Mouse (Mus musculus) embryo, embryonic 10 days (tissue): ENCODE measurements around the gene Pcgf2.

Experiments
- DNase-seq: peaks from one replicate; pipeline ENCODE4 v3.0.0-alpha.2; 2015; ENCODE audit warnings: low spot score

Pcgf2 gene

GRCm38 (mm10) chr11:97695712-97696401, 4.4 kb downstream of the Pcgf2 start:
- no peak for DNase-seq

- DNase-seq = no peak
These were observed 5.2 kb downstream of the Pcgf2 start for GRCm38 (mm10) chr11:97694921-97695711.

GRCm38 (mm10) chr11:97694435-97694834, 5.9 kb downstream of the Pcgf2 start:
- no peak for DNase-seq

- peak; percentile 87 for DNase-seq
These were observed 10.4 kb downstream of the Pcgf2 start for GRCm38 (mm10) chr11:97689861-97690260.

GRCm38 (mm10) chr11:97687061-97687460, 13.2 kb downstream of the Pcgf2 start:
- DNase-seq = no peak

GRCm38 (mm10) chr11:97686322-97686908, 13.9 kb downstream of the Pcgf2 start:
- no peak for DNase-seq

GRCm38 (mm10) chr11:97685613-97686321, 14.5 kb downstream of the Pcgf2 start, which contains the start of gene Cisd3:
TSS of gene Cisd3 (plus strand) at chr11:97685826.
- peak; percentile 95 for DNase-seq

GRCm38 (mm10) chr11:97684766-97685165, 15.5 kb downstream of the Pcgf2 start:
- DNase-seq = no peak

GRCm38 (mm10) chr11:97684063-97684680, 16.1 kb downstream of the Pcgf2 start:
- no peak for DNase-seq

GRCm38 (mm10) chr11:97682504-97683055, 17.7 kb downstream of the Pcgf2 start:
- no peak for DNase-seq

- DNase-seq = no peak
These were observed 19.9 kb downstream of the Pcgf2 start for GRCm38 (mm10) chr11:97680430-97680829.

- no peak for DNase-seq
These were observed 22.0 kb downstream of the Pcgf2 start for GRCm38 (mm10) chr11:97678301-97678700.

- peak; percentile 63 for DNase-seq
These were observed 22.5 kb downstream of the Pcgf2 start for GRCm38 (mm10) chr11:97677842-97678241.

- DNase-seq = no peak
These were observed 22.9 kb downstream of the Pcgf2 start for GRCm38 (mm10) chr11:97677381-97677780.

GRCm38 (mm10) chr11:97676050-97676754, 24.1 kb downstream of the Pcgf2 start:
- no peak for DNase-seq

- DNase-seq = no peak
These were observed 27.1 kb downstream of the Pcgf2 start for GRCm38 (mm10) chr11:97673148-97673547.

- DNase-seq = no peak
These were observed 29.1 kb downstream of the Pcgf2 start for GRCm38 (mm10) chr11:97671177-97671527.

- DNase-seq = no peak
These were observed 29.8 kb downstream of the Pcgf2 start for GRCm38 (mm10) chr11:97670234-97671176.

- DNase-seq = no peak
These were observed 30.5 kb downstream of the Pcgf2 start for GRCm38 (mm10) chr11:97669829-97670228.

- no peak for DNase-seq
These were observed 31.0 kb downstream of the Pcgf2 start for GRCm38 (mm10) chr11:97669268-97669667.
